Mouse (Mus musculus): Measurements from ENCODE around the gene Slc6a12. TPM values are rescaled to one million over a fixed set of nuclear protein-coding genes. Genes with fewer than 3 reads are reported as not detected.

Slc6a12 gene
- 0.26 and 0.37 TPM in 2 replicates for polyA plus RNA-seq (2012; rRNA removed)

DNA sequence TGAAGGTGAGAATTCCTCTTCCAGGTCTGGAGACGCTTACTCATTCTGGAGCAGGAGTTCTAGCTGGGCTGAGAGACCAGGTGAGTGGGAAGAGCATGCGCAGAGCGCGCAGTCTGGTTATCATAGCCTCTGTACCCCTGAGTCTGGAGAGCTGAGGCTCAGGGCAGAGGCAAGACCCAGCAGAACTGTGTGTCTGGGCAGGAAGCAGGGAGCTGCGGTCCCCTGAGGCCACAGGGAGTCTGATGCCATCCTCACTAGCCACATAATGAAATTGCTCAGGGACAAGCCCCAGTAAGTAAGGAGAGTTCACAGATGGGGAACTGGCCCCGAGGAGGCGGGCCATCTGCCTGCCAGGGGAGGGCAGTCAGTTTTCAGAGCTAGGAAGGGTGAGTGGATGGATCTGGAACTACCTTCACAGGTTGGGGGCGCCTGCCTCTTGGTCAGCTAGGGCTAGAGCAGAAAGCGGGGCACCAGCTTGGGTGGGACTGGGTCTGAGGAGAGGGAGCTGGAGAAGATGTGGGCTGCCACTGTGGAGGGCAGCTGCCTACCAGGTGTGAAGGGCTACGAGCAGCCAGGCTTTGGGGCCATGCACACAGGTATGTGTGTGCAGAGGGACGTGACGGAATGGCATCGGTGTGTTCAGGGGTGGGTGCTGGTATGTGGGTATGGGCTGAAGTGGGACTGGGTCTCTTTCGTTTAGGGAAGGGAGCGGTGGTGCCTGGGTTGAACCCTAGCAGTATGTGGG, at the start of gene Slc6a12:
Gene Slc6a12 (plus strand): TSS at position 51 of the 745 bp plus-strand sequence.
- 74% methylated on average over 15 of the region's 15 CpGs for WGBS
- no peak for DNase-seq (ENCODE audit: low read depth, low spot score)

DNA sequence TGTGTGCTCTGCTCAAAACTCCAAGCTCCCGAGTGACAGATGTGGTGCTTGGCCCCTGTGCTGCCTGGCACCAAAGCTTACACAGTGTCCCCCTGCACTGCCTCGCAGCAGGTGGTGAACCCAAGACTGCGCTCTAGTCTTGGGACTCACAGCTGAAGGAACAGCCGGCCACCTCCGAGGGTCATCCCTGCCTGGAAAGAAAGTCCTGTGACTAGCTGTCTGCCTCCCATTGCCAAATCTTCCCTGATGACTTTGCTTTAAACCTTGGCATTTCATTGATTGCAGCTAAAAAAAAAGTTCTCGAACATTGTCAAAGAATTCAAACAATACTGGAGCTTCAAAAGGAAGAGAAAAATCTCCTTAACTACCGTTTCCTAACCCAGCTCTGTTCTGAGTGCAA, 43.6 kb upstream of the Slc6a12 start:
- no peak for DNase-seq (ENCODE audit: low read depth, low spot score)
- 47% methylated on average over 7 of the region's 7 CpGs for WGBS

DNA sequence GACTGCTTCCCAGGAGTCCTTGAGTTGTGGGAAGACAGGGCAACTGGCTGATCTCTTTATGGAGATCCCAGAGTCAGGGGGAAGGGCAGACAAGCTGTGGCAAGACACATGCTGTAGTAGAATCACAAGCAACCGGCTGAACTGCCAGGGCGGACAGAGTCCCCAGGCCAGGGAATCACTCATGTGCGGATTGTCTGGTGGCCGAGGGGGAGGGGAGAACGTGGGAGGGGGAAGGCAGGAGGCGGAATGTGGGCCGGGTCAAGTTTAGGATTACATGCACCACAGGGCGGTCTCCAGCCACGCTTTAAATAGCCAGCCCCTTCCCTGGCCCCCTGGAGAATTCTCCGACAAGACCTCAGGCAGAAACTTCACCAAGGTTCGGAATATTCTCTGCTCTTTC, 42.9 kb upstream of the Slc6a12 start, which contains the start of gene Slc6a13:
Gene Slc6a13 (plus strand): TSS at position 274 of the 400 bp plus-strand sequence.
- no peak for DNase-seq (ENCODE audit: low read depth, low spot score)
- WGBS, result 10% methylated on average over 11 of the region's 11 CpGs

DNA sequence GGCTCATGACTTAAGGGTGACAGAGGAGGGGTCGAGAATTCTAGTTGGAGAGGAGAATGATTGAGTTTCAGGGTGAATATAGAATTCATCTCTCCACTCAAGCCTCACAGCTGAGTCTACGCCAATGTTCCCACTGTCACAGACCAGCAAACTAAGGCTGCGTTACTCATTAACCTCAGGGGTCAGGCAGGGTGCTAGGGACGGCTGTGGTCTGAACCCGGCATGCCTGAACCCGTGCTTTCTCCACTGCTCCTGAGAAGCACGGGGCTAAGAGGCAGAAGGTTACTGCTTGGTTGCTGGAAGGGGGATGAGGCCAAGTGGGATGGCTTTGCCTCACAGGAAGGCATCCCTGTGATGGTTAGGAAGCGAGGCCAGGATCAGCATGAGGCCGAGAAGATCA, 42.4 kb upstream of the Slc6a12 start:
- WGBS, result 32% methylated on average over 9 of the region's 9 CpGs
- DNase-seq (ENCODE audit: low read depth, low spot score), result no peak

DNA sequence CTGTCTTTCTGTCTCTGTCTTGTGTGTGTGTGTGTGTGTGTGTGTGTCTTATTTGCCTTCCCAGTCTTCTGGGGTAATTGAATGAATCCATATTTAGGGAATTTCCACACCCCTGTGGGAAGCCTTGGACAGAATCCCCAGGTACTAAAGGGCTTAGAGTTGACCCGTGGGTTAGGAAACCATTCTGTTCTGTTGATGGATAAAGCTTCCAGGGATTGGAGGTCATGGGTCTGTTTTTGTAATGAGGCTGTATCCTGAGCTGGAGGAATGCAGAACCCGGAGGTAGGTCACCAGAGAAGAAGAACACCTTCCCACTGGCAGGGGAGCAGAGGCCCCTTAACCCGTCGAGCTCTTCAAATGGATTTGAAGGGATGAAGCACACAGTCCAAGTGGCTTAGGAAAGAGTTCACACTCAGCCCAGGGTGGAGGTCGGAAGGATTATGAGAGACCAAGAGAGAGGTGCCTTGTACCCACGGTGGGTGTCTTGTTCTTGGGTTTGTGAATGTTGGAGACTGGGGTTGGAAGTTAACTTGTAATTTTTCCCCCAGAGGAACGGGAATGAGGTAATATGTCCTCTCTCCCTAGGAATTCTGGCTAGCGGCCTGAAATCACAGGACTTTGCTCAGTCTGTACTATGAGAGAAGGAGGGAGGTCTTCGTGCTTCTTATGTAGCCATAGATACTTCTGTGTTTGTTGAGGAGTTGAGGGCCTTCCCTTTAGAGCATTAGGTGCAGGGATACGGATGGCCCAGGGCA, 39.2 kb upstream of the Slc6a12 start:
- 58% methylated on average over 10 of the region's 10 CpGs for WGBS

DNA sequence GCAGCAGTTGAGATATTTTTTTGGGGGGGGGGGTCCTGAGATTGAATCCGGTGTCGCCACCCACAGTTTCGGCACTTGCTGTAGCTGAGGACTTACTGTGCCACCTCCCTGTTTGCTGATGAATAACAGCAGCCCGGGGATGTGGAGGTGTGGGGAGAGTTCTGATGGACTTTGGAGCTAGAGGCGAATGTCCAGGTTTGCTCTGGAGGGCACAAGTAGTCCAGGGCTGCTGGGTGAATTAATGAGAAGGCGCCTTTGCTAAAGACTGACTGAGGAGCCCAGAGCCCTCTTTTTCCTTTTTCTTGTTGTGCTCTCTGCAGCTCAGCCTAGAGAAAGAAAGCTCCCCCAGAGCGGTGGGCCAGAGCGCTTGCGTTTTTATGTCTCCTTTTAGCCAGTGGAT, 38.2 kb upstream of the Slc6a12 start:
- WGBS, result 67% methylated on average over 9 of the region's 9 CpGs
- no peak for DNase-seq (ENCODE audit: low read depth, low spot score)

More for the DNA sequence above, 39.2 kb upstream of the Slc6a12 start:
- DNase-seq (ENCODE audit: low read depth, low spot score), result no peak

DNA sequence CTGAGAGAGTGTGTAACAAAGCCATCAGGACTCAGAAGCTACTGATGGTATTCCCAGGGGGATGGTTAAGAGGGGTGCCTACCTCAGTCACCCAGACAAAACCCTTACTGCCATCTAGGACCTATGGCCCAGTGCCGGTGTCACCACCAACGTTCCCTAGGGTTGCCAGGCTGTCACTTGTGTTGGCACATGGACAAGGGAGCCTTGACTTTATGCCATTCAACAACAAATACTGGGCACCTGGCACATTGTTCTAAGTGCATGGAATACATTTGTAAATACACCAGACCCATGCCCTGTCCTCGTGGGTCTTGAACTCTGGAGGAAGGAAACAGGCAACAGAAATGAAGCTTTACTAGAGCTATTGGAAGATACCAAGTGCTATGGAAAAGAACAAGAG, 37.3 kb upstream of the Slc6a12 start:
- 74% methylated on average over 3 of the region's 3 CpGs for WGBS
- DNase-seq (ENCODE audit: low read depth, low spot score), result no peak

DNA sequence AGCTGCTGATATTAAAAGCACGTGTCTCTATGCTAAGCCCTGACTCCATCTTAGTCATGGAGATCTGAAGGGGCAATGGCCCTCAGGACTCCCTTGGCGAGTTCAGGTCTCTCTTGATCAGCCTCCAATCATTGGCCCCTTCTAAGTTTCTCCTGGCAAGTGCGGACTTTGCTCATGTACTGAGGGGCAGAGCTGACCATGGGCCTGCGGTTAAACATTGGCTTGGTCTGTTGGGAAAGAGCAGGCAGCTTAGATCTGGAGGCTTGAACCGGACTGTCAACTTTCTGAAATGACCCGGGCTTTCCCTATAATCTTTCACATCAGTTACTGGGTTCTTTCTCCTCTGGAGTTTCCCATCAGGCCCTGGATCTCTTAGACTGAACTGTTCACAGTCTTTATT, 31.9 kb upstream of the Slc6a12 start:
- 39% methylated on average over 6 of the region's 6 CpGs for WGBS

DNA sequence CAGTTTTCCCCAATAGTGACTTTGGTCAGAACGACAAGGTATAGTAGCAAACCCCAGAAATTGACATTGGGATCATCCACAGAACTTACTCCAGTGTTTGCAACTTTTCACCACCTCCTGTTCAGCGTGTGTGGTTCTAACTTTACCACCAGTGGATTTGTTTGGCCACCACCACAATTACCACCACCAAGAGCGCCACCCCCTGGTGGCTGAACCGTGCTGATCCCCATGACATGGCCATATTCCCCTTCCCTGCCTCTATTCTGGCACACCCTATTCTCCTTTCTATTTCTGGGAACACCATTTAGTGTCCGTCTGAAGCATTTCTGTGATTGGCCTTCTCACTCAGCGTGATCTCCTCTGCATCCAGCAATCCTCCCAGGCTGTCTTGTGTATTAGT, 23.8 kb upstream of the Slc6a12 start:
- DNase-seq (ENCODE audit: low read depth, low spot score), result no peak
- WGBS, result 47% methylated on average over 6 of the region's 6 CpGs

More for the DNA sequence above, 31.9 kb upstream of the Slc6a12 start:
- no peak for DNase-seq (ENCODE audit: low read depth, low spot score)

DNA sequence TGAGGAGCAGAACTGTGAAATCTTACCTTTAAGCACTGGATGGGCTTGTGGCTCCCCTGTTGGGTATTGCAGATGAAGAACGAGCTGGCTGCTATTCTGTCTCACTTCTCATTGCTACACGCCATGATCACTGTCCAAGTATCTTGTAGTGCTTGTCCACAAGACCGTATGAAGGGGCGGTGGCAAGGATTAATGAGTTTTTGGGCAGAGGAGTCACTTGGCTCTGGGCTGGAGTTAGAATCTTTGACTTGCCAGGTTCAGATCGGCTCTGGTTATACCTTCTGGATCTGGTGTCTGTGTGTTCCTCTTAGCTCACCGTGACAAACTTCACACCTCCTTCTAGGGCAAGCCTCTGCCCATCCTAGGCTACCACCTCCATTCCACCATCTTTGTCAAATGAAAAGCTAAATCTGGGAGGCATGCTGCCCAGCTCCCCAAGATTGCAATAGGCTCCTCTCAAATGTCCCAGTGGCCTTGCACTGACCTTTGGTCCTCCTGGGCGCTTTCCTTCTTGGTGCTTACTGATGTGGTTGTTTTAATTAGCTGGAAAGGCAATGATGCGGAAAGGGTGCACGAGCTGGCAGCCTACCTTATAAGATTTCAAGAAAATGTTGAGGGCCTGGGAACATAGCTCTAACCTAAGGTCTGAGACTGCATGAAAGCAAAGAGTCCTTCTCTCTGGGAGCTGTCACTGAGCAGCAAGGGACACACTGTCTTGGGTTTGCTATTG, 20.3 kb upstream of the Slc6a12 start:
- WGBS, result 80% methylated on average over 9 of the region's 9 CpGs
- DNase-seq (ENCODE audit: low read depth, low spot score), result no peak

DNA sequence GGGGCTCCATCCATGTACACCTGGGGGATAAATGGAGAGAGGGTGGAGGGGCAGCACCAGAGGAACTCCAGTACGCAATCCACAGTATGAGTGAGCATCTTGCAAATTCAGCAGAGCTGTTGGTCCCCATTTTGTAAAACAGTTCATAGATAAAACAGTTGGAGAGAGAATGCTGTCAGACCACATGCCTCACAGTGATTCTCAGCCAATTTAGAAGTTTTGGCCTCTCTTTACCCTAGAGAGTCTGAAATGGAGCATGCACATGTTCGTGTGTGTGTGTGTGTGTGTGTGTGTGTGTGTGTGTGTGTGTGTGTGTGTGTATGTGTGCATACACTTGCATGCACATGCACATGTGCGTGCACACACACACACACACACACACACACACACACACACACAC, 17.6 kb upstream of the Slc6a12 start:
- DNase-seq (ENCODE audit: low read depth, low spot score), result no peak
- WGBS, result 88% methylated on average over 3 of the region's 3 CpGs

DNA sequence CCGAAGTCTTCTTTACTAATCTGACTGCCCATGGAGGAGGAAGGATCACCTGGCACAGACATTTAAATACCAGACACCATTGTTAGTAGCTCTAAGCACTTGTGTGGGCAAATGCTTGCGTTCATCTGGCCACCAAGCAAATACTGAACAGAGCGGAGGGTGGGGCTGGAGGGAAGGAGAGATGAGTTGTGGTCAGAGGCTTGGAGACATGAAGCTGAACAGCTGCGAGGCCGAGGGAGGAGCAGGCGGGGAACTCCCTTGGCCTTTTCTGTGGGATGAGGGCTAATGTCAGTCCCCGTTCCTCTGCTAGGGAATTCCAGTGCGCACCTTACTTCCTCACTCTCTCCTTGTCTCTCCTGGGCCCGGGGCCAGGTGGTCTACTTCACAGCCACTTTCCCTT, 17.1 kb upstream of the Slc6a12 start:
- DNase-seq (ENCODE audit: low read depth, low spot score), result no peak
- whole genome bisulfite sequencing, result 55% methylated on average over 9 of the region's 9 CpGs

DNA sequence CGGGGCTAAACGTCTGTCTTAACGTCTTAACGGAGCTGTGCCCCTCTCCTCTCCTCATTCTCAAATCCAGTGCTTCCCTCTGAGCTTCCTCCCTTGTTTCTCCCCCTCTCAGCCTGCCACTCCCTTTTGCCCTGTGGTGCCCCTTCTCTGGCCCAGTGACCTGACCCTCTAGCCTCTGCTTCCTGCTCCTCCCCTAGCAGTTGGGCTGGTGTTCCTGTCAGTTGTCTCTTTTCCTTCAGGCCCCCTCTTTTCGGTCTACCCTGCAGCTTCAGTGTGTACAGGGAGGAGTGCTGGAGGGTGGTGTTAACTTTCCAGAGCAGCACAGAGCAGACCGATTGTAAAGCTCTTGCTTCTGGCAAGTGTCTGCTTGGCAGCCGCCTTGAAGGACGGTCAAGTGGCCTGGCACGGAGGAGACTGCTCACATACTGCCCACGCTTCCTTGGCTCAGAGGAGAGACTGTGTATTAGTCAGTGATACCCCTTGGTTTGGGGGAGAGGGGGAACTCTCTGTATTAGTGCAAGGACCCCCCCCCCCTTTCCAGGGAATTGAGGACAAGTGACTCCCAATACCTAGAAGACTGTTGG, 16.3 kb upstream of the Slc6a12 start:
- 45% methylated on average over 10 of the region's 10 CpGs for WGBS
- DNase-seq (ENCODE audit: low read depth, low spot score), result no peak

DNA sequence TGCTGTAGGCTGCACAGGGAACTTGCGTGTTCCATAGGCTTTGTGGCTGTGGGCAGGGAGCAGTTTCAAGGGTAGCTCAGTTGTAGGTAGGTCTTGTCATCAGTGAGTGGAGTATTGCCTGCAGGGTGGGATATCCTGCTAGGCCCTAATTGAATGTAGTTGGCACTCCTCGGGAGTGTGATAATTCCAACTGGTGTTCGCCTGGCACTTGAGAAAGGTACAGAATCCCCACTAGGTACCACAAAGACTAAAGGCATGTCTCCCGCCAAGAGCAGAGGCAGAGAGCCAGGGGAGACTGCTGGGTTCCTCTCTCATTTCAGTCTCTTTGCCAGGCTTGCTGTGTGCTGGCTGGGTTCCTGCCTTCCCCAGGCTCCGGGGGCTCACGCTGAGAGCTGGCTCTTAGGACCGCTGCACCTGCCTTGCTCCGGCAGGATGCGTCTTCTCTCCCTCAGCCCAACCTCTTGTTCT, 14.4 kb upstream of the Slc6a12 start:
- WGBS, result 75% methylated on average over 9 of the region's 9 CpGs
- DNase-seq (ENCODE audit: low read depth, low spot score), result no peak

DNA sequence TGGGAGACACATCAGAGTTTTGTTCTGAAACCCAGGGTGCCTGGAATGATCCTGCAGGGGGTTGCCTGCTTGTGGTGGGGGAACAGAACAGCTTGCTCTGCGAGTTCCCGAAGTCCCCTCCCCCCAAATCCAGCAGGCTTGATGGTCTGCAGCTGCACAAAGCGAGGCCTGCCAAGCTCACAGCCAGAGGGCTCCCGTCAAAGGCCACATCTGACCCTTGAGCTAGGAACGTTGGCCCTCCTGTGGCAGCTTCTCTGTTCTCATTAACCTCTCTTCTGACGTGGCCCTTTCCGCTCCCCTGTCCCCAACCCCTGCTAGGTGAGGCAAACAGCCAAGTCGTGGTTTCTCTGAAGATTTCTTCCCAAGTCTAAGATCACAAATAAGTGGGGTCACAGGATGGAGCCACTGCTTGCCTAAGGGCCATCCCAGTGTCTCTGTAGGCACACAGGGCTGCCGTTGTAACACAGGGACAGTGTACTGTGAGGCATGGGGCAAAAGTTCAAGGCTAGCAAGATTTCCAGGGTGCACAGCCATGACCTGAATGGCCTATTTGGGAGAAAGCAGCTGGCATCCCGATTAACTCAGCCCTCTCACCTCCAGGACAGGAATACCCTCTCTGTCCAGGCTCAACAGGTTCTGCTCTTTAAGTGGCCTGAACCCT, 12.9 kb upstream of the Slc6a12 start:
- DNase-seq (ENCODE audit: low read depth, low spot score), result no peak
- 37% methylated on average over 10 of the region's 10 CpGs for WGBS

DNA sequence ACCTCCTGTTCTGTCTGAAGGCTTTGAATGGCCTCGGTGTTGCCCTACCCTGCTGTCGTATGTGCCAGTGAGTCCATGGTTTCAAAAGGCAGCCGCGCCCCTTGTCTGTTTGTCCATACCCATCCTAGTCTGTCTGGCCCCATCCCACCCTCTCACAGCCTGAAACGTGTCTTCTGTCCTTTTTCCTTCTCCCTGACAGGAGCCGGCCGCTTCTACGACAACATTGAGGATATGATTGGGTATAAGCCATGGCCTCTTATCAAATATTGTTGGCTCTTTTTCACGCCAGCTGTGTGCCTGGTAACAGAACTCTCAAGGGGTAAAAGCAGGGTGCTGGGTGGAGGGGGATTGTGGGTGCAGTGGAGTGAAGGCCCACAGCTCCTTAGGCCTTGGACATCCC, 7.0 kb upstream of the Slc6a12 start:
- no peak for DNase-seq (ENCODE audit: low read depth, low spot score)
- 53% methylated on average over 9 of the region's 9 CpGs for WGBS

DNA sequence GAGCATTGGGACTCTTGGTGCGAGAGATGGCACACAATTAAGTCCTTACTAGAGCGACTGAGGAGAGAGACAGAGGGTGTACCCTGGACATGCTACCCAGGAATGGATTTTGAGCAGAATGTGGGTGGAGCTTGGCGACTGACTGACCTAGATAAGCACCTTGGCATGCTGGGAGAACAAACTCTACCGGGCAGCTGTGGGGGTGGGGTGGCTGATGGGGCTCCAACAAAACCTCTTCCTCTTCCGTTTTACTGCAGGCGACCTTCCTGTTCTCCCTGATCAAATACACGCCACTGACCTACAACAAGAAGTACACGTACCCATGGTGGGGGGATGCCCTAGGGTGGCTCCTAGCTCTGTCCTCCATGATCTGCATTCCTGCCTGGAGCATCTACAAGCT, 6.3 kb upstream of the Slc6a12 start:
- no peak for DNase-seq (ENCODE audit: low read depth, low spot score)
- WGBS, result 36% methylated on average over 8 of the region's 8 CpGs

DNA sequence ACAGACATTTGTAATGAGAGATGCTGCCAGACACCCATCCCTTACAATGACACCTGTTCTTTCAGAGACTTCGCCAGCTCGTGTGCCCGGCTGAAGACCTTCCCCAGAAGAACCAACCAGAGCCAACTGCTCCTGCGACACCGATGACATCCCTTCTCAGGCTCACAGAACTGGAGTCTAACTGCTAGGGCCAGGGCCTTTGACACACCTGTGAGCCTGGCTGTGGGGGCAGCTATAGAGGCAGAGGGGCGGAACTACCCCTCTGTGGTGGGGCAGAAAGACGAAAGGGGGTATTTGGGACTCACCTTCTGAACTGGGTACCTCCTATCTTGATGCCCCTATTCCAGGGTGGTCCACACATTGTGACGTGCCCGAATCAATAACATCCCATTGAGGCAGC, 5.6 kb upstream of the Slc6a12 start:
- no peak for DNase-seq (ENCODE audit: low read depth, low spot score)
- 94% methylated on average over 9 of the region's 9 CpGs for WGBS

DNA sequence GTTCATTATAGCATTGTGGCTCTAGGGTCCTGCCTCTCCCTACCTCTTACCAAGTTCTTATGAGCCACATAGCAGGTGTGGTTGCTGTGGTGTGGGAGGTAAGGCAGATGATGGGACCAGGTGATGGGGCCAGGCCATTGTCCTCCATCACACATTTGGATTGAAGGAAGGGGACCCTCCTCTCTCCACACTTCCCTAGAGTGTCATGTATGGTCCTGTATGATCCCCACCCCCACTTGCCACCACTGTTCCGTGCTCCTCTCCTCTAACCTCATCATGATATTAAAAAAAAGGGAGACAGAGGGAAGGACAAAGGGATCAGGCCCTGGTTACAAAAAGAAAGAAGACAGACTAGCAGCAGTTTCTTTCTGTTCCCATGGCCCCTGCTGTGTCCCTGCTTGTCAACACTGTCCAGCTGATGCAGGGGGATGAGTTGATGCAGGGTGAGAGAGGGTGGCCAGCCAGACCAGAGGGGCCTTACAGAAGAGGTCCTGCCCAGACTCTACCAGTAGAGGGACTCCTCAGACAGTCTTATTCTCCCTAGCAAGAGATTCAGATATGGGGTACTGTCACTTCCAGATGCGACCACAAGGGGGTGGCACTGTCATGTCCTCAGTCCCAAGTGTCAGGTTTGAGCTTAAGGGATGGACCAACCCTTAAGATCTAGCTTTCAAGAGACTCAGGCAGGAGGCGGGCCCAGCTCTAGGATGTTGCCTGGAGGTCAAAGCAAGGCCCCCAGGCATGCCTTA, 4.9 kb upstream of the Slc6a12 start:
- WGBS, result 34% methylated on average over 3 of the region's 3 CpGs
- DNase-seq (ENCODE audit: low read depth, low spot score), result peak; percentile 27

All from large intestine, adult 2 months (tissue).